ENCODE assay signal across 13 mouse cellular contexts in genomic region chr2:158682344-158683037, GRCm38 (mm10). TPM values are rescaled to one million over a fixed set of nuclear protein-coding genes. Genes with fewer than 3 reads are reported as not detected.
DNase-seq lines count a peak whose midpoint lies in the region; ATAC-seq and TF ChIP-seq lines count a peak whose summit lies in the region.
"Had no signal": no experiment of that assay in that cellular context is flagged by ENCODE, and none has a peak within 500 bp of the region (broad histone marks: within the 10 kb centered on the region; RNA-seq: fewer than 3 reads in every experiment).

No protein-coding gene starts in this region.

- no peak for TF ChIP-seq CTCF in heart, postnatal 0 days (IDR thresholded peaks at IDR 0.05; ENCODE audit: low read depth)
- TF ChIP-seq CTCF in lung, postnatal 0 days (IDR thresholded peaks at IDR 0.05), result no peak

- H3K4me3 ChIP-seq in heart, postnatal 0 days (ENCODE audit: low read depth, low read length), result no peak overlapping the region
- H3K4me3 ChIP-seq in lung, postnatal 0 days (ENCODE audit: low read depth, low read length), result no peak overlapping the region
- H3K4me3 ChIP-seq: embryonic facial prominence, embryonic 15.5 days; midbrain, embryonic 12.5 days had no signal

- peak overlapping the region; percentile 8; the same call in 1 of the 2 replicates for H3K27ac ChIP-seq in heart, postnatal 0 days (ENCODE audit: low read depth)
- H3K27ac ChIP-seq in lung, postnatal 0 days (ENCODE audit: low read length), result no peak overlapping the region
- H3K27ac ChIP-seq: embryonic facial prominence, embryonic 15.5 days; midbrain, embryonic 12.5 days had no signal

- no peak for TF ChIP-seq EP300 in heart, postnatal 0 days (IDR thresholded peaks at IDR 0.05; ENCODE audit: low read depth)
- peak; percentile 56 for TF ChIP-seq EP300 in lung, postnatal 0 days (IDR thresholded peaks at IDR 0.05)

- WGBS in heart, postnatal 0 days, result 56% methylated on average over 11 of the region's 11 CpGs
- 38% methylated on average over 11 of the region's 11 CpGs for whole genome bisulfite sequencing in lung, postnatal 0 days

- no peaks in the 10 kb centered on the region for H3K27me3 ChIP-seq in heart, postnatal 0 days (ENCODE audit: control insufficient read depth, insufficient read depth, low read length)
- H3K27me3 ChIP-seq in lung, postnatal 0 days (replicated peaks; ENCODE audit: insufficient read depth, low read length), result no peaks in the 10 kb centered on the region
- H3K27me3 ChIP-seq: embryonic facial prominence, embryonic 15.5 days; midbrain, embryonic 12.5 days had no signal

- no peak overlapping the region for H3K4me2 ChIP-seq in heart, postnatal 0 days (ENCODE audit: low read depth, low read length)
- H3K4me2 ChIP-seq in lung, postnatal 0 days (replicated peaks; ENCODE audit: low read depth, low read length), result no peak overlapping the region
- H3K4me2 ChIP-seq: embryonic facial prominence, embryonic 15.5 days; midbrain, embryonic 12.5 days had no signal

- intact Hi-C loops in heart, postnatal 36 days (cut with DNase I), result no loop called here

- no peaks in the 10 kb centered on the region for H3K36me3 ChIP-seq in heart, postnatal 0 days (replicated peaks; ENCODE audit: control insufficient read depth, insufficient read depth, low read length)
- H3K36me3 ChIP-seq in lung, postnatal 0 days (ENCODE audit: insufficient read depth, low read length), result no peaks in the 10 kb centered on the region
- H3K36me3 ChIP-seq: embryonic facial prominence, embryonic 15.5 days; midbrain, embryonic 12.5 days had no signal

- DNase-seq in heart, postnatal 0 days (ENCODE audit: low spot score), result no peak
- no peak for DNase-seq in heart, postnatal 36 days
- no peak for DNase-seq in lung, postnatal 0 days (ENCODE audit: low spot score)
- no peak for DNase-seq in lung, postnatal 10 days
- DNase-seq: adrenal gland, postnatal 25 days; cerebellum, adult 2 months; kidney, adult 18-20 months; thymus, postnatal 25 days had no signal

- H3K4me1 ChIP-seq in heart, postnatal 0 days (ENCODE audit: control insufficient read depth, insufficient read depth), result 0 out of 2 replicates have a peak, but pooled peaks cover 4% of the 10 kb centered on the region
- peaks cover 9% of the 10 kb centered on the region for H3K4me1 ChIP-seq in lung, postnatal 0 days (ENCODE audit: insufficient read depth, low read depth, low read length)
- H3K4me1 ChIP-seq: embryonic facial prominence, embryonic 15.5 days had no signal

- H3K9ac ChIP-seq in heart, postnatal 0 days (replicated peaks; ENCODE audit: low read depth, low read length), result no peak overlapping the region
- H3K9ac ChIP-seq in lung, postnatal 0 days (replicated peaks; ENCODE audit: low read depth), result no peak overlapping the region
- H3K9ac ChIP-seq: embryonic facial prominence, embryonic 15.5 days; midbrain, embryonic 12.5 days had no signal

- ATAC-seq in heart, postnatal 0 days (ENCODE audit: insufficient read depth, low read depth), result no peak
- ATAC-seq in lung, postnatal 0 days, result peak; percentile 49
- ATAC-seq in common myeloid progenitor, adult 5-6 weeks (replicated peaks; ENCODE audit: low read depth, poor library complexity, severe bottlenecking), result peak; percentile 57
- ATAC-seq in monocyte, adult 5-6 weeks (replicated peaks; ENCODE audit: insufficient number of reproducible peaks, low FRiP score, low TSS enrichment, poor library complexity, severe bottlenecking), result peak; percentile 45; the same call in 1 of the 2 replicates
- no peak for ATAC-seq in cerebellum, adult (ENCODE audit: insufficient number of reproducible peaks, low FRiP score, low TSS enrichment)

- H3K9me3 ChIP-seq in heart, postnatal 0 days (replicated peaks; ENCODE audit: control insufficient read depth, low read length), result no peaks in the 10 kb centered on the region
- no peaks in the 10 kb centered on the region for H3K9me3 ChIP-seq in lung, postnatal 0 days (ENCODE audit: low read length)
- H3K9me3 ChIP-seq: embryonic facial prominence, embryonic 15.5 days; midbrain, embryonic 12.5 days had no signal

RNA-seq across cellular contexts. Expression of gene Ppp1r16b, which starts 17.3 kb away (rescaled TPM):
- 3.7 and 9.1 TPM in 2 replicates for total RNA-seq in heart, postnatal 0 days (2014; rRNA removed; ENCODE audit: low replicate concordance)
- 5.0 and 5.1 TPM in 2 replicates for polyA plus RNA-seq in heart, postnatal 0 days (2015; fragmentation: Nextera tagmentation; extraction: Ambion mirVana)
- 10 to 100 TPM; 11.3 to 13.4 TPM for total RNA-seq in heart, postnatal 36 days (2021)
- 30.6 and 48.6 TPM in 2 replicates for polyA plus RNA-seq in lung, postnatal 0 days (2015; fragmentation: Nextera tagmentation; extraction: Ambion mirVana)
- total RNA-seq in common myeloid progenitor, adult 5-6 weeks (2017), result 0.82 TPM in 1 of 2 replicates, not detected in the other
- 16.0 to 28.4 TPM (median 16.3 TPM) in 3 replicates for total RNA-seq in monocyte, adult 5-6 weeks (2017)

RNA-seq across cellular contexts. Expression of gene Actr5, which starts 57.8 kb away (rescaled TPM):
- total RNA-seq in heart, postnatal 0 days (2014; rRNA removed; ENCODE audit: low replicate concordance), result 9.6 and 10.8 TPM in 2 replicates
- polyA plus RNA-seq in heart, postnatal 0 days (2015; fragmentation: Nextera tagmentation; extraction: Ambion mirVana), result 2.9 and 3.8 TPM in 2 replicates
- 1 to 10 TPM; 6.1 to 7.3 TPM for total RNA-seq in heart, postnatal 36 days (2021)
- 6.4 and 6.6 TPM in 2 replicates for polyA plus RNA-seq in lung, postnatal 0 days (2015; fragmentation: Nextera tagmentation; extraction: Ambion mirVana)
- 14.7 and 15.3 TPM in 2 replicates for total RNA-seq in common myeloid progenitor, adult 5-6 weeks (2017)
- total RNA-seq in monocyte, adult 5-6 weeks (2017), result 22.5 to 30.7 TPM (median 30.6 TPM) in 3 replicates

Comparison
In these comparisons a context has a peak if more than half of its experiments do, and no peak if none do; other contexts are left out.
1. ATAC-seq: peak in lung, postnatal 0 days (single experiment), common myeloid progenitor, adult 5-6 weeks (single experiment) and monocyte, adult 5-6 weeks (single experiment); none in heart, postnatal 0 days (single experiment) and cerebellum, adult (single experiment).